Mouse (Mus musculus) natural killer cell, adult 2 months (primary cell): ENCODE measurements around the gene Hist2h2aa1.
"Not testable (repeated sequence)": the region's sequence is repeated elsewhere in the genome, so short reads cannot be mapped to it uniquely, and the experiment has no call there.

Source experiments
- DNase-seq, 2 experiments: peaks; one replicate each; pipeline ENCODE4 v3.0.0; 2022; ENCODE audit warnings: low spot score in 2 of 2

Gene Hist2h2aa1

GRCm38 (mm10) chr3:96245003-96245886 lies at the start of gene Hist2h2aa1:
Gene Hist2h2aa1, plus strand, starts transcription at chr3:96245497.
- peak; percentile 79 to 87 for DNase-seq

DNA sequence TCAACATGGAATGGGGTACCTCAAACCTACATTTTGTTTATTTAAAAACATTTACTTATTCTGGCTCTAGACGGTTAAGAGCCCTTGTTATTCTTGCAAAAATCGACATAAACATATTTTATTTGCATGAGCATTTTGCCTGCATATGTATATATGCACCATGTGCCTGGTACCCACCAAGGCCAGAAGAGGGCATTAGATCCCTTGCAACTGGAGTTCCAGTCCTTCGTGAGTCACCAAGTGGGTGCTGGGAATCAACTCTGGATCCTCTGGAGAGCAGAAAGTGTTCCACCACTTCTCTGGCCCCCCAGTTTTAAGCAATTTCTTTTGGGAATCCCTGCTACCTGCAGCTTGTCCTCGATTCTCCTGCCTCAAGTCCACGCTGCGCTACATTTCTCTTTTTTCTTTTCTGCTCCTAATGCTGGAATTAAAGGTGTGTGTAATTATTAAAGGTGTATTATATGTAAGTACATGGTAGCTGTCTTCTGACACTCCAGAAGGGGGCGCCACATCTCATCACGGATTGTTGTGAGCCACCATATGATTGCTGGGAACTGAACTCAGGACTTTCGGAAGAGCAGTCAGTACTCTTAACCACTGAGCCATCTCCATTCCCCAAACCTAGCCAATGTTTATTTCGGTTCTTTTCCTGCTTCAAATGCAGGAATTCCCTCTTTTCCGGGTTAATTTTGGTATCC lies 49.5 kb upstream of the Hist2h2aa1 start:
- DNase-seq, result no peak

- no peak for DNase-seq
Observed at GRCm38 (mm10) chr3:96196437-96197128, 48.7 kb upstream of the Hist2h2aa1 start.

DNA sequence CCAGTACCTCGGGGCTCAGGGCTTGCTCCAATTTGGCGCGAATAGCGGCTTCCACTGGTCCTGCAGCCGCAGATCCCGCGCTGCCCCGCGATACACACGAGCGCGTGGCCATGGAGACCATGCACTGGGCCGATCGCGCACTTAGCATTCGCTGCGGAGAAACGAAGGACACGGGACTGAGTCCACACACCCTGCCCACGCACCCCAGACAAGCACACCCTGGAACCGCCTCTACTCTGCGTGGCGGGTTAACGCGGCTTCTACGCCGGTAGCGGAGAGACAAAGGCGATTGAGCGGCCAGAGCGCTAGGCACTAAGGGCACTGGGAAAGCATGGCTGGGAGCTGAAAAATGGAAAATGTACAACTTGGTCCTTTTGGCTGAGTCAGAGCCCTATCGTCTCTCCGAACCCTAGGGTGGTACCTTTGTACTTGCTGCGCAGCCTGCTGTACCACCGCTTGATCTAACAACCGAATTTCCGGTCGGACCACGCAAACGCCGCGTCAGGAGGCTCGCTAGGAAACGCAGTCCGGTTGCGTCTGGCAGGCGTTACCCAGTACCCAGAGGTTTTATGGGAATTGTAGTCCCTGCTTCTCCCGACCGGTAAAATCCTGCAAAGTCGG lies 48.1 kb upstream of the Hist2h2aa1 start:
- DNase-seq, result peak; percentile 86 to 87

- DNase-seq, result peak; percentile 71
Observed at GRCm38 (mm10) chr3:96198181-96198580, 47.1 kb upstream of the Hist2h2aa1 start.

- not testable (repeated sequence) for DNase-seq
Observed at GRCm38 (mm10) chr3:96198601-96199251, 46.6 kb upstream of the Hist2h2aa1 start.

- peak in 1 of 2 experiments; percentile 22 for DNase-seq
Observed at GRCm38 (mm10) chr3:96199731-96200130, 45.6 kb upstream of the Hist2h2aa1 start.

GRCm38 (mm10) chr3:96207819-96208218 lies 37.5 kb upstream of the Hist2h2aa1 start:
- no peak for DNase-seq

- no peak for DNase-seq
Observed at GRCm38 (mm10) chr3:96209242-96209641, 36.1 kb upstream of the Hist2h2aa1 start.

DNA sequence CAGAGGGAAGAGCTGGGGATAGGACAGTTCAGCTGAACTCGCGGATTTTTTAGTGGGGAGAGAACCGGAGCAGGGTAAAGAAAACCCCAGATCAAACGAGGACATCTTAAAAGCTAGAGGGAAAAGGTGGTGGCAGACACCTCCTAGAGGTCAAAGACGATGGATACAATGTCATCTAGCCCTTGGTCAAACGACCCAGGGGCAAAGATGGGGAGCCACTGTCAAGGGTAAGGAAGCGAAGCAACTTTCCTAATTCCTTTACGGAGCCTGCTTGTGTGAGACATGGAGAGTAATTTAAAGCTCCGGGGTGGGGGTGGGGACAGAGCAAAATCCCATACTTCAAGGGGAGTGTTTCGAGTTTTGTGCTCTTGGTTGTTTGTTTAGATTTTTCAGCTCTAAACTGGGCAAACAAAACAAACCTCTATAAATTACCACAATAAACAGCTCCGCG lies 26.1 kb upstream of the Hist2h2aa1 start:
- peak; percentile 54 to 60 for DNase-seq

DNA sequence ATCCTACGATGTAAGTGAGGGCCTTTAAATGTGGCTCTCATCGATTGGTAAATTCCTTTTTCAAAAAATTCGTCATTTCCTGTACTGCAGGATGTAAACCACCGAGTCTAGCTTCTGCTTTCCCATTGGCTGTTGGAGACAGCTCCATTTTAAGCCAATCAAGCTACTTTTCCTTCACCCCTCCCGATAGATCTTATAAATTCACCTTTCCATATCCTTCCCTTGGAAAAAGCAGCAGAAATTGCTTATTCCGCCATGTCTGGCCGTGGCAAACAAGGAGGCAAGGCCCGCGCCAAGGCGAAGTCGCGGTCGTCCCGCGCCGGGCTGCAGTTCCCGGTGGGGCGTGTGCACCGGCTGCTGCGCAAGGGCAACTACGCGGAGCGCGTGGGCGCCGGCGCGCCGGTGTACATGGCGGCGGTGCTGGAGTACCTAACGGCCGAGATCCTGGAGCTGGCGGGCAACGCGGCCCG lies 25.6 kb upstream of the Hist2h2aa1 start, which contains the start of the genes Bola1 and Hist2h2ab:
Gene Bola1 (minus strand): TSS at position 49 of the 470 bp plus-strand sequence.
Gene Hist2h2ab (plus strand): TSS at position 205 of the 470 bp plus-strand sequence.
- peak; percentile 76 to 77 for DNase-seq

- not testable (repeated sequence) for DNase-seq
Observed at GRCm38 (mm10) chr3:96220131-96220764, 25.0 kb upstream of the Hist2h2aa1 start.

GRCm38 (mm10) chr3:96220765-96221639 lies 24.3 kb upstream of the Hist2h2aa1 start, which contains the start of the genes Hist2h2ac and Hist2h2be:
Gene Hist2h2ac, minus strand, starts transcription at chr3:96220880.
Gene Hist2h2be, plus strand, starts transcription at chr3:96221119.
- peak; percentile 84 to 88 for DNase-seq

DNA sequence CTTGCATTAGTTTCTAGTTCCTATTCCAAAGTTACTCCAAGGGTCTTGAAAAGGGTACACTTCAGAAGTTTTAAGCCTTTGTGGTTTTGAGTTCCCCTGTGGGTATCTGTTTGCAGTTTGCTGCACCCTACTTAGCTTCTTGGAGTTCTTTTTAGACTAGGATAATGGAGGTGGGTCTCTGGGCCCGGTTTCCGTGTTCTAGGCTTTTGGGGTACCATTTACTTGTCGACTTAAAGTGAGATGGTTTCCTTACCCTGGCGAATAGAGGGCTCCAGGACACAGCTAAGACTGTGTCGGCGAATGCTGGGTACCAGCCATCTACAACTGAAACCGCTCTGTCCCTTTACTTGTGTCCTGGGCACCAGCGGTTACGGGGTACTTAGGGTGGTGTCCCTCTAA lies 23.7 kb upstream of the Hist2h2aa1 start:
- DNase-seq, result no peak

DNA sequence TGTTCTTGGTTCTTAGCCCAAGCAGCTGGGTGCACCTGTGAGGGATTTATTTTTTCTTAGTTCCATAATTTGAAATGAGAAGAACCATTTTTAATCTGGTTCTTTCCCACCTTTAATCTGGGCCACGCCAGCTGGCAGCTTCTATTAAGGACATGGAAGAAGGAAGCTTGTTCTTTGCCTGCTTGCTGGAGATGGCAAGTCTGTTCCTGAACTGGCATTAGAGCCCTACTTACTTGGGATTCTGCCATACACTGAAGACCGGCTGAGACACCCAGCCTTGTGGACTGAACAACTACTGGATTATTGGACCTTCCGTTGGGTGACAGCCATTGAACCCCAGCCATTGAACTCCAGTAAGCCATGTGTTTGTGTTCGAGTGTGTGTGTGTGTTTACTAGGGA lies 22.5 kb upstream of the Hist2h2aa1 start:
- DNase-seq, result no peak

- DNase-seq, result no peak
Observed at GRCm38 (mm10) chr3:96225421-96225820, 19.9 kb upstream of the Hist2h2aa1 start.

DNA sequence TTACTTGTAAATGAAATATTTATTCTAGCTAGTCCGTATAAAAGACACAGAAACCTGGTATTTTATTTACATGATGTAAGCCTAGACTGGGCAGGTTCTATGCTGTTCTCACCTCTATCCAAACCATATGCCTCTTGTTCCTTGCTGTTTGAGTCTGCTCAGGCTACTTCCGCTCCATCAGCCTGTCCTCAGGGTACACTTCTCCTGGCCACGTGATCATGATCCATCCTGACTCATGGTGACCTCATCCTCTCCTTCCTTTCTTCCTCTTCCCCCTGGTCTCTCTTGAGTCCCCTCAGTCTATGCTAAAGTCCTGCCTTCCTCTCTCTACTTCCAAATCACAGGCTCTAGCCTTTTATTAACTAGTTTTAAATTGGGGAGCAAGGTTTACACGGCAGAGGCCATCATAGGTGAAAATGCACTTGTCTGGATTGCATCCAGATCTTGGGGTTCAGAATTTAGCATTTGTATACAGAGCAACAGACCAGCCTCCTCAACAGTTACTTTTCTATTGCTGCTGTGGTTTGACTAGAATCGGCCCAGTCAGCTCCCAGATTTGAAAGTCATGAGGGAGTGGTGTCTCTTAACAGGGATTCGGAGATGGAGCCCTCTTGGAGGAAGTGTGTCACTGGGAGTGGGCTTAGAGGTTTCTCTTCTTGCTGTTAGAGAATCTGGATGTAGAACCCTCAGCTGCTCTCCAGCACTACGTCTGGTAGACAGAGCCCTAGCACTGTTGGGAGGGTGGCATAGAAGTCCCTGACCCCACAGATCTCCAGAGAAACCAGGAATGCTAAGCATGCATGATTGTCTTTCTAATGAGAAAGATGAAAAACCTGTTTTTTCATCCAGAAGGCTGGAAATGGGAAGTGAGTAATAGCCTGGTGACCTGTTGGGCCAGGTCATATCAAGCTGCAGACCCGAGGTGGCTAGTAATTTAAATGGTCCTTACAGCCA lies 18.3 kb upstream of the Hist2h2aa1 start:
- no peak for DNase-seq

DNA sequence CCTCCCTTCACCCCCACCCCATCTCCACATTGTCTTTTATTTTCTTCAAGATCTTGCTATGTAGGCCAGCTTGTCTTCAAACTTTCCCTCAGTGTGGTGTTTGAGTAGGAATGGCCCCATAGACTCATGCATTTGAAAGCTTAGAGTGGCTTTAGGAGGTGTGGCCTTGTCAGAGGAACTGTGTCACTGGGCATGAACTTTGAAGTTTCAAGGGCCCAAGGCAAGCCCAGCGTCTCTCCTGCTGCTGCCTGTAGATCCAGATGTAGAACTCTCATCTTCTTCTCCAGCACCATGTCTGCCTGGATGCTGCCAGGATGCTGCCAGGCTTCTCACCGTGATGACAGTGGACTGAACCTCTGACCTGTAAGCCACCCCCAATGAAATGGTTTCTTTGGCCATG lies 16.5 kb upstream of the Hist2h2aa1 start:
- no peak for DNase-seq
